Mouse (Mus musculus) heart, embryonic 15.5 days (tissue): Measurements from ENCODE around the gene Serping1. TPM values are rescaled to one million over a fixed set of nuclear protein-coding genes. Genes with fewer than 3 reads are reported as not detected.
"Not testable (repeated sequence)": the region's sequence is repeated elsewhere in the genome, so short reads cannot be mapped to it uniquely, and the experiment has no call there.

Experiments
- ATAC-seq: fragments of 200-750 bp; cut with Nextera tagmentation; replicated peaks from 2 replicates; pipeline ENCODE4 v1.8.0; 2017; ENCODE audit warnings: low read depth, moderate TSS enrichment; ENCODE audit not compliant: insufficient number of reproducible peaks, insufficient read depth, low FRiP score
- H3K27ac ChIP-seq: fragments of 300-500 bp; sonication (generic); 2 replicates; pipeline ENCODE4 v1.5.1; 2015; ENCODE audit warnings: mild to moderate bottlenecking, inconsistent platforms
- H3K27me3 ChIP-seq: fragments of 300-500 bp; sonication (generic); 2 replicates; pipeline ENCODE4 v1.6.1; 2015; ENCODE audit warnings: inconsistent platforms
- H3K36me3 ChIP-seq: fragments of 300-500 bp; sonication (generic); 2 replicates; pipeline ENCODE4 v1.6.1; 2015; ENCODE audit warnings: mild to moderate bottlenecking, inconsistent platforms
- H3K4me1 ChIP-seq: fragments of 300-500 bp; sonication (generic); replicated peaks from 2 replicates; pipeline ENCODE4 v1.6.1; 2015; ENCODE audit warnings: inconsistent platforms
- H3K4me2 ChIP-seq: fragments of 300-500 bp; sonication (generic); 2 replicates; pipeline ENCODE4 v1.6.1; 2015; ENCODE audit warnings: inconsistent platforms, mild to moderate bottlenecking, moderate library complexity
- H3K4me3 ChIP-seq: fragments of 300-500 bp; sonication (generic); 2 replicates; pipeline ENCODE4 v1.5.1; 2015; ENCODE audit warnings: mild to moderate bottlenecking, inconsistent platforms
- H3K9ac ChIP-seq: fragments of 300-500 bp; sonication (generic); 2 replicates; pipeline ENCODE4 v1.6.1; 2015; ENCODE audit warnings: mild to moderate bottlenecking, inconsistent platforms
- H3K9me3 ChIP-seq: fragments of 300-500 bp; sonication (generic); replicated peaks from 2 replicates; pipeline ENCODE4 v1.6.1; 2016; ENCODE audit warnings: inconsistent platforms
- WGBS: fragments of 180-500 bp; shearing (Covaris S2); methylation state at CpG from one replicate; pipeline ENCODE4 v1.1.7; 2015; ENCODE audit warnings: mixed read lengths; 5-methylcytosine and 5-hydroxymethylcytosine counted together
- polyA plus RNA-seq: library from polyadenylated mRNA; unstranded; fragments of >200 nt; fragmentation: Nextera tagmentation; extraction: Ambion mirVana; gene quantifications from 2 replicates; pipeline ENCODE4 v1.2.1, GENCODE M21; 2015

Gene Serping1
- polyA plus RNA-seq, 1 experiment from 2014 or later = 45.2 TPM

GRCm38 (mm10) chr2:84738271-84738911 is 36.9 kb downstream of the Serping1 start:
- Histone ChIP-seq H3K9me3 (no peaks in the 10 kb centered on the region), H3K4me1 (peaks cover 84% of the 10 kb centered on the region), H3K27me3 (peaks cover 17% of the 10 kb centered on the region; the same call in 1 of the 2 replicates), H3K4me3 (peak overlapping the region; percentile 30), H3K4me2 (peak overlapping the region; percentile 61), H3K27ac (peak overlapping the region; percentile 28), H3K9ac (peak overlapping the region; percentile 19; the same call in 1 of the 2 replicates), H3K36me3 (no peaks in the 10 kb centered on the region)
- no peak for ATAC-seq
- WGBS = 3% methylated on average over 12 of the region's 12 CpGs

GRCm38 (mm10) chr2:84737451-84737925 is 37.8 kb downstream of the Serping1 start:
- peak; percentile 23; the same call in 1 of the 2 replicates for ATAC-seq
- H3K4me3 ChIP-seq = no peak overlapping the region
- peaks cover 17% of the 10 kb centered on the region; the same call in 1 of the 2 replicates for H3K27me3 ChIP-seq
- 6% methylated on average over 8 of the region's 8 CpGs for WGBS
- peak overlapping the region; percentile 61 for H3K4me2 ChIP-seq
- peak overlapping the region; percentile 28; the same call in 1 of the 2 replicates for H3K27ac ChIP-seq
- no peaks in the 10 kb centered on the region for H3K9me3 ChIP-seq
- H3K4me1 ChIP-seq = peaks cover 82% of the 10 kb centered on the region
- H3K9ac ChIP-seq = no peak overlapping the region
- H3K36me3 ChIP-seq = no peaks in the 10 kb centered on the region

- Histone ChIP-seq H3K4me2 (peak overlapping the region; percentile 61), H3K36me3 (no peaks in the 10 kb centered on the region), H3K27me3 (peaks cover 17% of the 10 kb centered on the region; the same call in 1 of the 2 replicates), H3K27ac (no peak overlapping the region), H3K4me1 (peaks cover 73% of the 10 kb centered on the region), H3K9me3 (no peaks in the 10 kb centered on the region), H3K9ac (no peak overlapping the region), H3K4me3 (peak overlapping the region; percentile 6; the same call in 1 of the 2 replicates)
- WGBS = 9% methylated on average over 27 of the region's 27 CpGs
- no peak for ATAC-seq
These were observed 38.7 kb downstream of the Serping1 start for GRCm38 (mm10) chr2:84736312-84737161.

- H3K4me2 ChIP-seq = peak overlapping the region; percentile 64
- no peak overlapping the region for H3K27ac ChIP-seq
- H3K4me1 ChIP-seq = peaks cover 62% of the 10 kb centered on the region
- peak overlapping the region; percentile 49 for H3K4me3 ChIP-seq
- no peak overlapping the region for H3K9ac ChIP-seq
- no peaks in the 10 kb centered on the region for H3K36me3 ChIP-seq
- 8% methylated on average over 7 of the region's 7 CpGs for WGBS
- no peak for ATAC-seq
- H3K27me3 ChIP-seq = peaks cover 17% of the 10 kb centered on the region; the same call in 1 of the 2 replicates
- H3K9me3 ChIP-seq = no peaks in the 10 kb centered on the region
These were observed 39.8 kb downstream of the Serping1 start for GRCm38 (mm10) chr2:84735346-84735920.

- Histone ChIP-seq H3K36me3 (no peaks in the 10 kb centered on the region), H3K27ac (no peak overlapping the region), H3K9ac (no peak overlapping the region), H3K27me3 (peaks cover 17% of the 10 kb centered on the region; the same call in 1 of the 2 replicates), H3K4me1 (peaks cover 58% of the 10 kb centered on the region), H3K9me3 (no peaks in the 10 kb centered on the region), H3K4me2 (peak overlapping the region; percentile 64), H3K4me3 (peak overlapping the region; percentile 49)
- WGBS = 2% methylated on average over 2 of the region's 2 CpGs
- no peak for ATAC-seq
These were observed 40.3 kb downstream of the Serping1 start for GRCm38 (mm10) chr2:84734919-84735318.

GRCm38 (mm10) chr2:84734351-84734864 is 40.8 kb downstream of the Serping1 start:
- no peak overlapping the region for H3K27ac ChIP-seq
- H3K36me3 ChIP-seq = no peaks in the 10 kb centered on the region
- H3K4me2 ChIP-seq = peak overlapping the region; percentile 64
- under 1% methylated on average over 11 of the region's 11 CpGs for WGBS
- peak overlapping the region; percentile 37 for H3K9ac ChIP-seq
- H3K9me3 ChIP-seq = no peaks in the 10 kb centered on the region
- ATAC-seq = no peak
- peaks cover 57% of the 10 kb centered on the region for H3K4me1 ChIP-seq
- H3K4me3 ChIP-seq = peak overlapping the region; percentile 49
- H3K27me3 ChIP-seq = peaks cover 17% of the 10 kb centered on the region; the same call in 1 of the 2 replicates

GRCm38 (mm10) chr2:84733579-84734300 is 41.5 kb downstream of the Serping1 start, which contains the start of gene Ypel4:
Gene Ypel4, plus strand, starts transcription at chr2:84734058.
- Histone ChIP-seq H3K4me2 (peak within 1 kb of the TSS; percentile 64), H3K36me3 (no peaks in the 10 kb centered on the region), H3K27ac (no peak within 1 kb of the TSS), H3K4me3 (peak within 1 kb of the TSS; percentile 49), H3K27me3 (peaks cover 17% of the 10 kb centered on the region; the same call in 1 of the 2 replicates), H3K9me3 (no peaks in the 10 kb centered on the region), H3K9ac (peak within 1 kb of the TSS; percentile 37), H3K4me1 (peaks cover 53% of the 10 kb centered on the region)
- peak; percentile 58 for ATAC-seq
- 3% methylated on average over 8 of the region's 8 CpGs for WGBS

GRCm38 (mm10) chr2:84732394-84732793 is 42.9 kb downstream of the Serping1 start:
- ATAC-seq = no peak
- no peaks in the 10 kb centered on the region for H3K9me3 ChIP-seq
- no peak overlapping the region for H3K4me3 ChIP-seq
- 77% methylated on average over 1 of the region's 1 CpGs for WGBS
- no peaks in the 10 kb centered on the region for H3K36me3 ChIP-seq
- H3K27ac ChIP-seq = no peak overlapping the region
- no peak overlapping the region for H3K9ac ChIP-seq
- peaks cover 39% of the 10 kb centered on the region for H3K4me1 ChIP-seq
- peaks cover 17% of the 10 kb centered on the region; the same call in 1 of the 2 replicates for H3K27me3 ChIP-seq
- H3K4me2 ChIP-seq = no peak overlapping the region

- ATAC-seq = no peak
- Histone ChIP-seq H3K4me3 (no peak overlapping the region), H3K9me3 (no peaks in the 10 kb centered on the region), H3K36me3 (no peaks in the 10 kb centered on the region), H3K4me1 (peaks cover 34% of the 10 kb centered on the region), H3K9ac (no peak overlapping the region), H3K4me2 (no peak overlapping the region), H3K27ac (no peak overlapping the region), H3K27me3 (peaks cover 14% of the 10 kb centered on the region; the same call in 1 of the 2 replicates)
- 71% methylated on average over 3 of the region's 3 CpGs for WGBS
These were observed 44.0 kb downstream of the Serping1 start for GRCm38 (mm10) chr2:84731206-84731605.

- not testable (repeated sequence) for H3K4me3 ChIP-seq, H3K4me2 ChIP-seq, H3K27me3 ChIP-seq, ATAC-seq, H3K9me3 ChIP-seq, H3K9ac ChIP-seq, H3K27ac ChIP-seq
- 79% methylated on average over 5 of the region's 5 CpGs for WGBS
- Histone ChIP-seq H3K36me3 (peaks cover 22% of the 10 kb centered on the region), H3K4me1 (peaks cover 20% of the 10 kb centered on the region)
These were observed 47.1 kb downstream of the Serping1 start for GRCm38 (mm10) chr2:84728191-84728590.
